Mouse (Mus musculus): ENCODE data around the gene Usp5. TPM values are rescaled to one million over a fixed set of nuclear protein-coding genes. Genes with fewer than 3 reads are reported as not detected.
A peak's percentile ranks its signal among the peaks of the same experiment; 100 is the strongest.
"Not testable (repeated sequence)": the region's sequence is repeated elsewhere in the genome, so short reads cannot be mapped to it uniquely, and the experiment has no call there.

Usp5 gene
- total RNA-seq, 4 experiments from 2014 or later = 44.3 to 48.1 (median 45.2) TPM

DNA sequence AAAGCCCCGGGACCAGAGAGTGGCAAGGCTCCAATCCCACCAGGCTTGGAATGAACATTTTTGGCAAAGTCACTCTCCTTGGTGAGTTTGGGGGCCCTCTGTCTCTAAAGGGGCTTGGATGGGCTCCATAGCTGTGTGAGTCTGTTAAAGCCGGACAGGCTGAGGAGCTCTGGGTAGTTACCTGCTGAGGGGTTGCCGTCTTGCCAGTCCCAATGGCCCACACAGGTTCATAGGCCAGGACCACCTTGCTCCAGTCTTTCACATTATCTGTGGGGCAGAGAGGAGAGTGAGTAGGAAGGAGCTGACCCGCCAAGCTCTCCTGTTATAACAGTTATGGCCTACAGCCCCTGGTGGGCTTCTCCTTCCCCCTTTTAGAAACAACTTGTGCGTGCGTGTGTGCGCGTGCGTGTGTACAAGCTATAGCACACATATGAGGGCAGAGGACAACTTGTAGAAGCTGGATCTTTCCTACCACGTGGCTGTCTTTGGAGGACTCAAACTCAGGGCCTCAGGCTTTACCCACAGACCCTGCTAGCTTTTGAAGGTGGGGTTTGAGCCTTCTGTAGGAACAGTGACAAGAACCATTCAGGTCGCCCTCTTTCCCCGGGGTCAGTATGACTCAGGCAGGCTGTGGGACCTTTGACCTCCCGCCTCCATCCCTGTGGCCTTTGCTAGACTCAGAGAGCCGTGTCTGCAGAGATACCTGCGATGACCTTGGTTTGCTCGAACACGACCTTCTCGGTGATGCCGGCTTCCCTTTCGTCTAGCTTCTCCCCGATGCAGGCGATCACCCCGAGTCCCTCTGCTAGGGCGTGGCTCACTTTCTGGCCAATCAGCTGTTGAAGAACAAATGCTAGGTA lies 17.4 kb downstream of the Usp5 start:
- DNase-seq (ENCODE audit: low spot score in 2 of 2) = no peak

DNA sequence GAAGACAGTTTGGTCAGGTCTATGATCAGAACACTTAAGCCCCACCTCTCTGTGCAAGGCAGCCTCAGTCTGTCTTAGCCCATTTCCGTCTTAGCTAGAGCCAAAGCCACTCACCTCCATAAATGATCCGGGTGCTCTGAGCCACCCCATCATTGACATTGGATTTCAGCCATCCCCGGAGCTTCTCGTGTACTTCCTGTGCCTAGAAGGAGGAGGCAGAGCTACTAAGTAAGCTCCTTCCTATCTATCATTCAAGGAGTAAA lies 17.9 kb downstream of the Usp5 start:
- no peak for DNase-seq (ENCODE audit: low spot score in 2 of 2)

DNA sequence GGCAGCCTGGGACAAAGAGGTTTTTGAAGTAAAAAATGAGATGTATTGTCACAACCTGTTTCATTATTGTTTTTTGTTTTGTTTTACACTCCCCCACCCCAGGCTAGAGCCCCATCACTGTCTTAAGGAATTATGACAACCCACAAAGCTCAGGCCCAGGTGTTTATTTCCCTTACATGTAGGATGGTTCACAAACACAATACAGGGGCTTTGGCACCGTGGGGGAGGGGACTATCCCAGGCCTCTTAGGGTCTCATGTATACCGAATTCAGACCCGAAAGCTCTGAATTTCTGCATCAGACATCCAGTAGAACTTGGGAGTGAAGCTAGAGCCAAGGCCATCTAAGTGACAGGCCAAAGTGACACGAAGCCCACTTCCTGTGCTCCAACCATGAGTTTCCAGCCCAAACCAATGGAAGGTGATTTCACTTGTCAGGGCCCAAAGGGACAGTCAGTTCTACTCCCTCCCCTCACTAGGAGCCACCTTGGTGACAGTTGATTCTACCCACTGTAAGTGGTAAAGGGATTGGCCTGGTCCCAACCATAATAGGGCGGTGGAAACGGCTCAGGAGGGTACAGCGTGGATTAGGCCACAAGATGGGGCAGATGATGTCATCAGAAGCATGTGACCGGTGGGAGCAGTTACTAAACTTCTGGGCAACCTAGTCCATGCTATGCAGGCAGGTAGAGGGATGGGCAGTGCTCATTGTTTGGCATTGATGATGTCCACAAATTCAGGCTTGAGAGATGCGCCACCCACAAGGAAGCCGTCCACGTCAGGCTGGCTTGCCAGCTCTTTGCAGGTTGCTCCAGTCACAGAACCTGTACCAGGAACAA lies 18.5 kb downstream of the Usp5 start:
- DNase-seq (ENCODE audit: low spot score in 2 of 2) = not testable (repeated sequence)

DNA sequence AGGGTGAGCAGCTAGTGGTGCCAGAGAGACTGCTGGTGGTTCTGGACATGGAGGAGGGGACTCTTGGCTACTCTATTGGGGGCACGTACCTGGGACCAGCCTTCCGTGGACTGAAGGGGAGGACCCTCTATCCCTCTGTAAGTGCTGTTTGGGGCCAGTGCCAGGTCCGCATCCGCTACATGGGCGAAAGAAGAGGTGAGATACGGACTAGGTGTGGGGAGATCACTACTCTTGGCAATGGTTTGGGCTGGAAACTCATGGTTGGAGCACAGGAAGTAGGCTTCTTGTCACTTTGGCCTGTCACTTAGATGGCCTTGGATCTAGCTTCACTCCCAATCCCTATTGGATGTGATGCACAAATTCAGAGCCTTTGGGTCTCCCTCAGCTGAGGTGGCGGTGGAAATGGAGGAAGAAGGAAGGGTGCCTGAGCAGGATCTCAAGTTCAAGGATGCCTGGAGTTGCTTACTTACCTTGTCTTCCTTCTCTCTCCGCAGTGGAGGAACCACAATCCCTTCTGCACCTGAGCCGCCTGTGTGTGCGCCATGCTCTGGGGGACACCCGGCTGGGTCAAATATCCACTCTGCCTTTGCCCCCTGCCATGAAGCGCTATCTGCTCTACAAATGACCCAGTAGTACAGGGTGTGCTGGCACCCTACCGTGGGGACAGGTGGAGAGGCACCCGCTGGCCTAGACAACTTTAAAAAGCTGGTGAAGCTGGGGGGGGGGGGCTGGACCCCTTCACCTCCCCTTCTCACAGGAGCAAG lies 19.3 kb downstream of the Usp5 start:
- DNase-seq (ENCODE audit: low spot score in 2 of 2) = peak in 1 of 2 experiments; percentile 40

DNA sequence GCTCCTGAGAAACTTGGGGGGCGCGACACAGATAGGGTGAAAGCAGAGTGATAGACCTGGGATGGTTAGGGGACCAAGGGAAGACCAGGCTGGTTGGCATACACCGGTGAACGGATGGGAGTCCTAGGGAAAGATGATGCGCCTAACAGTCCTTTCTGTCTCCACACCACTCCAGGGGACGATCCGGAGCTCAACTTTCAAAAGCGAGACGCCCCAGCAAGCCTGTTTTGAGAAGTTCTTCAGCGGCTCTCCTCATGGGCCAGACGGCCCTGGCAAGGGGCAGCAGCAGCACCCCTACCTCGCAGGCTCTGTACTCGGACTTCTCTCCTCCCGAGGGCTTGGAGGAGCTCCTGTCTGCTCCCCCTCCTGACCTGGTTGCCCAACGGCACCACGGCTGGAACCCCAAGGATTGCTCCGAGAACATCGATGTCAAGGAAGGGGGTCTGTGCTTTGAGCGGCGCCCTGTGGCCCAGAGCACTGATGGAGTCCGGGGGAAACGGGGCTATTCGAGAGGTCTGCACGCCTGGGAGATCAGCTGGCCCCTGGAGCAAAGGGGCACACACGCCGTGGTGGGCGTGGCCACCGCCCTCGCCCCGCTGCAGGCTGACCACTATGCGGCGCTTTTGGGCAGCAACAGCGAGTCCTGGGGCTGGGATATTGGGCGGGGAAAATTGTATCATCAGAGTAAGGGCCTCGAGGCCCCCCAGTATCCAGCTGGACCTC lies 20.1 kb downstream of the Usp5 start:
- DNase-seq (ENCODE audit: low spot score in 2 of 2) = peak; percentile 81 to 85

DNA sequence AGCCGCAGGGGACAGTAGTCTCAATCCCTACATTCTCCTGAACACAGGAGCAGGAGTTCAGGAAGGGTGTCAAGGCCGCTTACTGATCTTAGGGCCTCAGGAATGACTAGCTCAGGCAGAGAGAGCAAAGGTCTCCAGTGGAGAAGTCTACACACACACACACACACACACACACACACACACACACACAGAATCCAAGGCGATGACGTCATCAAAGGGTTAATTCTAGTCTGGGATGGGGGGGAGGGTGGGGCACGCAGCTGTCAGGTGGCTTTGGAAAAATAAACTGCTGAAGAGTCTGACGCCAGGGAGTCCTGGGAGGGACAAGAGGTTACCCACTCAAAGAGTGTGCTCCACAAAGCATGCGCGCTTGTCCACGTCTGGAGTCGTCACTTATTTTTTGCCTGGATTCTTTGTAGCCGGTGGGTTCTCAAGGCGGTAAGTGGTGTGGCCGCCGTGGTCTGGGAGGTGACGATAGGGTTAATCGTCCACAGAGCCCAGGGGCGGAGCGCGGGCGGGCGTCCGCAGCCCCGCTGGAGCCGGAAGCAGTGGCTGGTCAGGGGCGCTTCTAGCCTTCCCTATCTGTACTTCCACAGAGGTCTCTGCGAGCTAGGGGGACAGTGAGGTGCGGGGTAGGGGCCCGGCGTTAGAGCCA lies 20.8 kb downstream of the Usp5 start, which contains the start of gene Spsb2:
TSS of gene Spsb2 (plus strand) at position 304 of the 655 bp plus-strand sequence.
- DNase-seq (ENCODE audit: low spot score in 2 of 2) = peak; percentile 59 to 69

DNA sequence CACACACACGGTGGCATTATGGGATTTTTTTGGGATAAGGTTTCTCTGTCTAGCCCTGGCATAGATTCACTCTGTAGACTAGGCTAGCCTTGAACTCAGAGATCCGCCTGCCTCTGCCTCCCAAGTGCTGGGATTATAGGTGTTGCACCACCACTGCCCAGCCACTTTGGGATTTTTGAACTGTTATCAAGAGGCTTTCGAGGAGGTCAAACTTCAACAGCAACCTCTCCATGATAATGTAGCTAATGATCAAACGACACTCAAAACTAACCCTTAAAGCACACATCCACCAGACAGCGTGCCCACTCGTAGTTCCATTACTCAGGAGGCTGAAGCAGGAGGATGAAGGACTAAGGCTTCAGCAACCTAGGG lies 21.3 kb downstream of the Usp5 start:
- DNase-seq (ENCODE audit: low spot score in 2 of 2) = no peak

DNA sequence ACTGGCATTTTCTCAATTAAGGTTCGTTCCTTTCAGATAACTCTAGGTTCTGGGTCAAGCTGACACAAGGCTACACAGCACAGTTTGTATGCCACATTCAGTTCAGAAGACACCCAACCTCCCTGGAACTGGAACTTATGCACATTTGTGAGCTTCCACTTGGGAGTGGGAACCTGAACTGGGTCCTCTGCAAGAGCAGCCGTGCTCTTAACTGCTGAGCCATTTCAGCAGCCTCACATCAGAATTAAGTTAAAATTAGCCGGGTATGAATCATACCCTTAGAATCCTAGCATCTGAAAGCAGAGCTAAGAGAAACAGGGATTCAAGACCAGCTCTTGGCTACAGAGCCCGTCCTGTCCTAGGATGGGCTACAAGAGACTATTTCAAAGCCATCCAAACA lies 21.9 kb downstream of the Usp5 start:
- no peak for DNase-seq (ENCODE audit: low spot score in 2 of 2)

DNA sequence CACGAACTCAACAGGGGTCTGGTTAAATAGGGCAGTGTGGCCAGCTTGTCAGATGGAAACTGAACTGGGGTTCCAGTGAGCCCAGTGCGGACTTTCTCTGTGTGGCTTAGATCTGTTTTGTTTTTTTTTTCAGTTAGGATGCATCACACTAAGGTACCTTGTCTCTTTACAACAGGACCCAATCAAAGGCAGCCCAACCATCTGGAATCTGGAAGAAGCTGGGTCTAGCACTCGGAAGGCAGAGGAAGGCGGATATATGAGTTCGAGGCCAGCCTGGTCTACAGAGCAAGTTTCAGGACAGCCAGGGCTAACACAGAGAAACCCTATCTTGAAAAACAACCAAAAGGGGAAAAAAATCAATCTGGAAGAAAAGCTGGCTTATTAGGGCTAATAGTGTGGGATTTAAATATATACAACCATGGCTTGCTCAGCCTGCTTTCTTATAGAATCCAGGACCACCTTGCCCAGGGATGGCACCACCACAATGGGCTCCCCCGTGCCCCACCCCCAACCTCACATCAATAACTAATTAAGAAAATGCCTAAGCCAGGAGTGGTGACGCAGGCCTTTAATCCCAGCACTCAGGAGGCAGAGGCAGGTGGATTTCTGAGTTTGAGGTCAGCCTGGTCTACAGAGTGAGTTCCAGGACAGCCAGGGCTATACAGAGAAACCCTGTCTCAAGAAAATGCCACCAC lies 22.7 kb downstream of the Usp5 start:
- no peak for DNase-seq (ENCODE audit: low spot score in 2 of 2)

DNA sequence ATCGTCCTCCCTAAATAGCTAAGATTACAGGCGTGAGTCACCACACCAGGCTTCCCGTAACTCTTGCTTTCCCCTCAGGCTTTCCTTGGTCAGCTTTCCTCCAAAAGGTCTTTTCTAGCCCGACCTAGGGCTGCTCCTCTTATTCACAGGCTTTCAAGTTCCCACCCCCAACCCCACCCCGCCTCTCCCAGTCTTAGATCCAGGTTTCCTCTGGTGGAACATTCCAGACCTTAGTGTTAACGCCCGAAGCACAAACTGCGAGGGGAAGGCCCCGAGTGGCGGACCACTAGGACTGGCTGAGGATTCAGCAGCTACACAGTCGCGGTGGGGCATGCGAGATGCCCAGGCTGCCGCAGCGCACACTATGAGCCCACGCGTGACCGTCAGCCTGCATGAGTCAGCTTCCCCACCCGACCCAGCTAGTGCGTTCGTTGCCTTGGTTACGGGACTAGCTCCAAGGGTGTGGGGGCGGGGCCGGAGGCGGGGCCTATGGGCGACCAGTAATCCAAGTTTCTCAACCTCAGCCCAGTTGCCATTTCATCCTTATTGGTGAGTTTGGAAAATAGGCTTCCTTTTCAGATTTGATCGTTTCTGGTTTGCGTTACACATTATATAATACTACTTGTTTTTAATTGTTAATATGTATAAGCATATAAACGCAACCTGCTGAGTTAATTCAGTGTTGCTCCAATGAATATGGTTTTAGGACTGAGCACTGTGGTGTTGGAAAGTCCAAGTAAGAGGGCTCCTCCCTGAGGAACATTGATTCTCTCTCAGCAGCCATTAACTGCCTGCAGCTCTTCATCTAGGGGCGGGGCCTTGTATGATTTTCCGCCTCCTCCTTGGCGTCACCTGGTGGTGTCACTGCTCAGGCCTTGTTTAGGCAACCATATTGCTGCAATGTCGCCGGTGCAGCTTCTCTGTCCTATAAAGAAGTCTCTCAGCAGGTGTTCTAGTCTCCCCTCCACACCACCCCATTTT lies 23.7 kb downstream of the Usp5 start:
- peak; percentile 91 to 92 for DNase-seq (ENCODE audit: low spot score in 2 of 2)

DNA sequence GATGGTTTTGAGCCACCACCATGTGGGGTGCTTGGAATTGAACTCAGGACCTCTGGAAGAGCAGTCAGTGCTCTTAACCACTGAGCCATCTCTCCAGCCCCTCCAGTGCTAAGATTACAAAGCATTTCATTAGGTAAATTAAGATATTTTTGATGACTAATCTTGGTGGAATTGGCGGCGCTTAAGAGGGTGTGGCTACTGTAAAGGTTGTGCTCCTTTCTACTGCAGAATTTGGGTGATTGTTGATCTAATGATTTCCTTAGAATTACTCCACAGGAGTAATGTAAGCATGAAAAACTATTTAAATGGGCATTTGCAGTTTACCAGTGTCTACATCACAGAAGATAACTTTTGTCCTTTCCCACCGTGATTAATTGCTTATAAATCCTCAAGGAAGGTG lies 24.9 kb downstream of the Usp5 start:
- no peak for DNase-seq (ENCODE audit: low spot score in 2 of 2)

DNA sequence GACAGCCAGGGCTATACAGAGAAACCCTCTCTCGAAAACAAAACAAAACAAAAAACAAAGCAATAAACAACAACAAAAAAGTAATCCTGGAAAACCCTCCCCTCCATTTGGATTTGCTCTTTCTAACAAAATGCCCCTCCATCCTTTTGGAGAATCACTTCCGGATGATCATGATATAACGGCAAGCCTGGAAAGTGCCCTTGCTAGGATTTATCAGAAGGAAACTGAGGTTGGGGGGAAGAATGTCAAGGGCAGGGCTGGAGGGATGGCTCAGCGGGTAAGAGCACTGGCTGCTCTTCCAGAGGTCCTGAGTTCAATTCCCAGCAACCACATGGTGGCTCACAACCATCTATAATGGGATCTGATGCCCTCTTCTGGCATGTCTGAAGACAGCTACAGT lies 25.6 kb downstream of the Usp5 start:
- DNase-seq (ENCODE audit: low spot score in 2 of 2) = not testable (repeated sequence)

DNA sequence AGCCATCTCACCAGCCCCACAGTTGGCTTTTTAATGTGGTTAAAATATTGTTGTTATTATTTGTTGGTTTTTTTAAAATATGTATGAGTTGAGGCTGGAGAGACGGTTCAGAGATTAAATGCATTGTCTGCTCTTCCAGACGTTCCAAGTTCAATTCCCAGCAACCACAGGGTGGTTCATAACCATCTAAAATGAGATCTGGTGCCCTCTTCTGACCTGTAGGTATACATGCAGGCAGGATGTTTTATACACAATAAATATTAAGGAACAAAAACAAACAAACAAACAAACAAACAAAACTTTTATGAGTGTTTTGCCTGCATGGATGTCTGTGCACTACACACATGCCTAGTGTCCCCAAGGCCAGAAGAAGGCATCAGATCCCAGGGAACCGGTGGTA lies 26.2 kb downstream of the Usp5 start:
- DNase-seq (ENCODE audit: low spot score in 2 of 2) = no peak

DNA sequence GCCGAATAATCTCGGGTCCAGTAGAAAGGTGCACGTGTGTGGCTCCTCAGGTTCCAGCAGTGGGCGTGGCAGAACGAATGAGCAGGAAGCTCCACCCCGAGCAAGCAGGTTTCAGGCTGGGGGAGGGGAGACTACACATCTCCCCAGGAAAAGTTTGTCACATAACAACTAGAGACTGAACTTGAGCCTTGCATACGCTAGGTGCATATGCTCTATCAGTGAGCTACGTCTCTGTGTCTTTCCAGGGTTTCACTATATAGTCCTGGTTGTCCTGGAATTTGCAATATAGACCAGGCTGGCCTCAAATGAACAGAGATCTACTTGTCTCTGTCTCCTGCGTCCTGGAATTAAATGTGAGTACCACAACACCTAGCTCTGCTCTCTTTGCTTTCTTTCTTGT lies 26.9 kb downstream of the Usp5 start:
- DNase-seq (ENCODE audit: low spot score in 2 of 2) = not testable (repeated sequence)

DNA sequence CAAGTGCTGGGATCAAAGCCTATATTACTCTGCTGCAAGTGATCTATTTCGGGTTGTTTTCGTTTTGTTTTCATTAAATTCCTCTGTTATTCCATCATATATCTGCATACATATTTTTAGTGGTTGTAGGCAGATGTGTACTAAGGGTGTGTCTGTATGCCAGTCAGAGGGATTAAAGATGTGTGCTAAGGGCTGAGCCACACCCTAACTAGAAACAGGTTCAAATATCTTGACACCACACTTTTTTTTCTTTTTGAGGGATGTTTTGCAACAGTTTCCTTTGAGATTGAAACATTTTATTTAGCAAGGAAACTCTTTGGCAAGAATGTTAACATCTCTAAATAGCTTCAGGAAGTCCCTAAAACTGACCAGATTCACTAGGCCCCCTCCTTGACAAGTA lies 33.1 kb downstream of the Usp5 start:
- no peak for DNase-seq (ENCODE audit: low spot score in 2 of 2)

DNA sequence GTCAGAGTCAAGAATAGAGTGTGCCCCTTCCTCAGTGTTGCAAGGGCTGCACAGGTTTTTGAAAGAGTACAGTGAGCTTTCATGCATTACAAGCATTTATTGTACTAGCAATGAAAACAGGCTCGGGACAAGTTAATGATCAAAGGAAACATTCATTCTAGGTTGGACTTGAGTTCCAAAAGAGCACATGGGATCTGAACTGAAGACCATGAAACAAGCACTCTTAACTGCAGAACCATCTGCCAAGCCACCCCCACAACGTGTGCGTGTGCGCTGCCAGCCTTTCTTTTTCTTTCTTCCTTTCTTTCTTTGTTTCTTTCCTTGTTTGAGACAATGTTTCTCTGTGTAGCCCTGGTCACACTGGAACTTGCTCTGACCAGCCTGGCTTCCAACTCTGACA lies 33.5 kb downstream of the Usp5 start:
- DNase-seq (ENCODE audit: low spot score in 2 of 2) = no peak

DNA sequence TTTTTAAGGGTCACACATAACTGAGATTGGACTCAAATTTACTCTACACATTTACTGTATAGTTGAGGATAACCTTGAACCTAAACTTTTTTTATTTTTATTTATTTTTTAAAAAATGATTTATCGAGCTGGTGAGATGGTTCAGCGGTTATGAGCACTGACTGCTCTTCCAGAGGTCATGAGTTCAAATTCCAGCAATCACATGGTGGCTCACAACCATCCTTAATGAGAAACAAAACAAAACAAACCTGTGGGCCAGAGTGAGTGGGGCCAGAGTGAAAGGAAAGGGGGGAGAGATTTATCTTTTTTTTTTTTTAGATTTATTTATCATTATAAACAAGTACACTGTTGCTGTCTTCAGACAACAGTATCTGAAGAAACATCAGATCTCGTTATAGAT lies 37.4 kb downstream of the Usp5 start:
- no peak for DNase-seq (ENCODE audit: low spot score in 2 of 2)

DNA sequence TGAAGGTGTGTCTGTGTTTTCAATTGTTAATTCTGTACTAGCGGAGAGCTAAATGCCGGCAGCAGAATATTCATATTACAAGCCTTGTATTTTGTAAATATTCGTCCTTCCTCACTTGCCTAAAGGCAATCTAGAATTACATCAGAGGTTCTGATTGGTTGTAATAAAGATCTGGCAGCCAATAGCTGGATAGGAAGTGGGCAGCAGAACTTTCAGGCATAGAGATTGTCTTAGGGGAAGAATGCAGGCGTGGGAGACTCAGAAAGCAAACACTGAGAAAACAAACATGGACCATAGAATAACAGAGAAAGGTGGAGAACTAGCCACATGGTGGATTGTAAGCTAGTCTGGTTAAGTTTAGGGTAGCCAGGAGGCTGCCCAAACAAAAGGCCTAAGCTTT lies 39.2 kb downstream of the Usp5 start:
- no peak for DNase-seq (ENCODE audit: low spot score in 2 of 2)

DNA sequence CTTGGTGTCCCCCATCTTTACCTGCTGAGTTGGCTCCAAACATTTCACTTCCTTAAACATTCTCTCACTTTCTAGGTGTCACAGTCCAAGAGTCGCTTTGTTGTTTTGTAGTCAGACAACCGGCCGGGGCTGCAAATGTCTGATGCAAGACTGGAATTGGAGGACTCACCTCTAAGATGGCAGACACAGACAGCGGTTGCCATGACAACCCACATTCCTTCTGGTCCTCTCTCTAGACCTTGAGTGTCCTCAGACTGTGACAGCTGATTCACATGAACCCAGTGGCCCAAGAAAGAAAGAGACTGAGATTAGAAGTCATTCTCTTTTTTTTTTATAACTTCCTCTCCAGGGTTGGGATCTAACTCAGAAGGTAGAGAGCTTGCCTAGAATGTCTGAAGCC lies 39.8 kb downstream of the Usp5 start:
- no peak for DNase-seq (ENCODE audit: low spot score in 2 of 2)
